Mouse (Mus musculus): Measurements from ENCODE around the gene Gm8926. TPM values are rescaled to one million over a fixed set of nuclear protein-coding genes. Genes with fewer than 3 reads are reported as not detected.

The Gm8926 gene
- not detected in 2 replicates for polyA plus RNA-seq (2012; rRNA removed)

DNA sequence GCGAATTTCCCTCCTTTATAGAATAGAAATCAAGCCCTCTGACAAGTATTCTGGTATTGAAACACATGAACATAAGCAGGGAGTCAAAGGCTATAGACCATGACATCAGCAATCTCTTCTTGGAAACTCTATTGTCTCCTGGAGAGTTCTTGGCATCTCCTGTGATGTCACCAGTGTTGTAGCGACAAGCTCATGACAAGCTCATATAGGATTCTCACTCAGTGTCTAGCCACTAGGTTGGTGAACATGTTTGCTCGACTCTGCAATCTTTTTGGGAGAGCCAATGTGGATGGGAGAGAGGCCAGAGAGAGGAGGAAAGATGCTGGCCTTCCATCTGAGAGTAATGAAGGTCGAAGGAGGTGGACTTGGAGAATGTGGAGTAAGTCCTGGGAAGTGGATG, at the start of gene Gm8926:
Gene Gm8926, plus strand, starts transcription at position 301 of the 400 bp plus-strand sequence.

Other genes starting within 250 kb of the Gm8926 start
- not detected in 2 replicates for gene Gm6460, start 175.6 kb upstream of the Gm8926 start, polyA plus RNA-seq (2012; rRNA removed)
- not detected in 2 replicates for gene Gm8922, start 88.6 kb upstream of the Gm8926 start, polyA plus RNA-seq (2012; rRNA removed)
- not detected in 2 replicates for gene Gm6465, start 75.0 kb downstream of the Gm8926 start, polyA plus RNA-seq (2012; rRNA removed)
- not detected in 2 replicates for gene 4933402N22Rik, start 147.5 kb downstream of the Gm8926 start, polyA plus RNA-seq (2012; rRNA removed)

All from colon, adult 2 months (tissue).